Comparison of ENCODE assay signal across 7 mouse cellular contexts in genomic region chr16:90312449-90313082, GRCm38 (mm10). TPM values are rescaled to one million over a fixed set of nuclear protein-coding genes. Genes with fewer than 3 reads are reported as not detected.
DNase-seq lines count a peak whose midpoint lies in the region; ATAC-seq and TF ChIP-seq lines count a peak whose summit lies in the region.

No protein-coding gene starts in this region.

- intact Hi-C loops in left cerebral cortex, adult 2 months (cut with DNase I), result loop anchor here (5.0 kb wide), 1 partner anchor 615 kb away; no protein-coding TSS in a partner anchor

- 62% methylated on average over 13 of the region's 13 CpGs for WGBS in embryonic facial prominence, embryonic 14.5 days

- H3K27me3 ChIP-seq in embryonic facial prominence, embryonic 14.5 days (replicated peaks; ENCODE audit: control insufficient read depth, insufficient read depth, low read length), result no peaks in the 10 kb centered on the region
- H3K27me3 ChIP-seq in myocyte (ENCODE audit: control insufficient read depth, insufficient read depth, insufficient read length), result no peaks in the 10 kb centered on the region

- H3K79me2 ChIP-seq in myocyte (ENCODE audit: control insufficient read depth, insufficient read depth), result no peaks in the 10 kb centered on the region

- TF ChIP-seq POLR2A in myocyte (IDR thresholded peaks at IDR 0.05; ENCODE audit: insufficient read length, low read depth), result no peak

- H3K4me2 ChIP-seq in embryonic facial prominence, embryonic 14.5 days (ENCODE audit: low read depth, low read length), result no peak overlapping the region
- H3K4me2 ChIP-seq in myocyte (ENCODE audit: low read depth), result peak overlapping the region; percentile 55

- H3K27ac ChIP-seq in left cerebral cortex, adult 2 months, result no peak overlapping the region
- no peak overlapping the region for H3K27ac ChIP-seq in embryonic facial prominence, embryonic 14.5 days (replicated peaks; ENCODE audit: low read depth, low read length)

- H3K4me3 ChIP-seq in left cerebral cortex, adult 2 months, result no peak overlapping the region
- no peak overlapping the region for H3K4me3 ChIP-seq in embryonic facial prominence, embryonic 14.5 days (ENCODE audit: low read depth, low read length)
- H3K4me3 ChIP-seq in myocyte, result no peak overlapping the region

- peak in 1 of 2 experiments; percentile 37 for DNase-seq in left cerebral cortex, adult 2 months (ENCODE audit: extremely low spot score in 1 of 2, low spot score in 2 of 2)
- DNase-seq in left cerebral cortex, adult 11 months (ENCODE audit: low spot score), result no peak
- peak; percentile 55 for DNase-seq in adipocyte (ENCODE audit: low spot score)
- DNase-seq in embryonic facial prominence, embryonic 14.5 days (ENCODE audit: low spot score), result peak; percentile 77
- peak; percentile 17 to 52 for DNase-seq in kidney, postnatal 4 days
- DNase-seq in B cell, adult 2 months, result no peak

- ATAC-seq in embryonic facial prominence, embryonic 14.5 days (ENCODE audit: low read depth), result peak; percentile 86

- H3ac ChIP-seq in myocyte (ENCODE audit: control insufficient read depth, insufficient read length), result no peak overlapping the region

- H3K36me3 ChIP-seq in embryonic facial prominence, embryonic 14.5 days (ENCODE audit: control insufficient read depth, insufficient read depth, low read length), result no peaks in the 10 kb centered on the region
- H3K36me3 ChIP-seq in myocyte (ENCODE audit: control insufficient read depth, insufficient read depth), result no peaks in the 10 kb centered on the region

- no peaks in the 10 kb centered on the region for H3K9me3 ChIP-seq in embryonic facial prominence, embryonic 14.5 days (ENCODE audit: control insufficient read depth, low read length)

- H3K9ac ChIP-seq in embryonic facial prominence, embryonic 14.5 days (ENCODE audit: low read depth, low read length), result no peak overlapping the region

- H3K4me1 ChIP-seq in embryonic facial prominence, embryonic 14.5 days (ENCODE audit: control insufficient read depth, insufficient read depth, low read length), result no peaks in the 10 kb centered on the region

- TF ChIP-seq CTCF in left cerebral cortex, adult 2 months (IDR thresholded peaks at IDR 0.05), result peak; percentile 52

TF ChIP-seq in myocyte, 11 proteins besides CTCF, POLR2A, EP300 and RAD21:
- TF ChIP-seq TCF3 (IDR thresholded peaks at IDR 0.05; ENCODE audit: insufficient read length, low read depth) (no peak), TCF12 (IDR thresholded peaks at IDR 0.05; ENCODE audit: insufficient read depth, poor library complexity, severe bottlenecking) (no peak), CEBPB (IDR thresholded peaks at IDR 0.05; ENCODE audit: insufficient read depth, poor library complexity, severe bottlenecking) (no peak), REST (IDR thresholded peaks at IDR 0.05; ENCODE audit: insufficient read depth, insufficient read length) (no peak), SRF (IDR thresholded peaks at IDR 0.05; ENCODE audit: control insufficient read depth, insufficient read length, low read depth) (no peak), MYOG (IDR thresholded peaks at IDR 0.05; ENCODE audit: control insufficient read depth in 1 of 3, insufficient read depth in 1 of 3, insufficient read length in 2 of 3, low read depth in 2 of 3) (no peak), E2F4 (IDR thresholded peaks at IDR 0.05; ENCODE audit: insufficient read depth) (no peak), POLR2AphosphoS2 (IDR thresholded peaks at IDR 0.05; ENCODE audit: insufficient read length, low read depth) (no peak), USF1 (IDR thresholded peaks at IDR 0.05; ENCODE audit: low read depth) (no peak), MYOD1 (IDR thresholded peaks at IDR 0.05; ENCODE audit: control insufficient read depth in 1 of 3, insufficient read length in 2 of 3, low read depth in 2 of 3) (no peak), MAX (IDR thresholded peaks at IDR 0.05; ENCODE audit: low read depth) (no peak)

RNA-seq across cellular contexts. Expression of gene Scaf4, which starts 28.3 kb away (rescaled TPM):
- 10 to 100 TPM; 48.2 to 51.3 TPM for total RNA-seq in left cerebral cortex, adult 2 months (2021)
- polyA plus RNA-seq in embryonic facial prominence, embryonic 14.5 days (2014; fragmentation: Nextera tagmentation; extraction: Ambion mirVana), result 23.6 and 25.4 TPM in 2 replicates
- 14.1 TPM for polyA plus RNA-seq in myocyte (2012; fragmentation: generic; extraction: Trizol)

Comparison
In these comparisons a context has a peak if more than half of its experiments do, and no peak if none do; other contexts are left out.
1. DNase-seq: peak in adipocyte (single experiment), embryonic facial prominence, embryonic 14.5 days (single experiment) and kidney, postnatal 4 days (2 of 2); none in left cerebral cortex, adult 11 months (single experiment) and B cell, adult 2 months (0 of 2).